Mouse (Mus musculus) CH12.LX (cell line): ENCODE data around the gene Tsen34.
A peak's percentile ranks its signal among the peaks of the same experiment; 100 is the strongest.

Source experiments
- EP300 ChIP-seq: IDR thresholded peaks from 2 replicates; pipeline ENCODE4 v1.6.1; 2011; ENCODE audit warnings: low read length, improper control_type of control experiment
- KAT2A ChIP-seq: IDR thresholded peaks from 2 replicates; pipeline ENCODE4 v1.6.1; 2012; ENCODE audit warnings: low read length, improper control_type of control experiment, inconsistent platforms; ENCODE audit not compliant: insufficient replicate concordance
- MAFK ChIP-seq: IDR thresholded peaks from 2 replicates; pipeline ENCODE4 v1.6.1; 2011; ENCODE audit warnings: low read length, improper control_type of control experiment; ENCODE audit not compliant: insufficient replicate concordance
- TCF12 ChIP-seq: IDR thresholded peaks from 2 replicates; pipeline ENCODE4 v1.6.1; 2014; ENCODE audit warnings: low read depth, mild to moderate bottlenecking, inconsistent platforms, low read length, improper control_type of control experiment

- TF ChIP-seq KAT2A (0 out of 2 replicates have a peak, but pooled peaks have one; percentile 29), EP300 (no peak), MAFK (0 out of 2 replicates have a peak, but pooled peaks have one; percentile 33), TCF12 (peak; percentile 14)
These were observed 535 bp downstream of the Tsen34 start, which contains the start of gene Mboat7 for GRCm38 (mm10) chr7:3692987-3693808.
